Mouse (Mus musculus) liver, embryonic 14.5 days (tissue): ENCODE measurements around the gene Olfr99. TPM values are rescaled to one million over a fixed set of nuclear protein-coding genes. Genes with fewer than 3 reads are reported as not detected.
"Not testable (repeated sequence)": the region's sequence is repeated elsewhere in the genome, so short reads cannot be mapped to it uniquely, and the experiment has no call there.

Source experiments
- ATAC-seq: fragments of 200-750 bp; cut with Nextera tagmentation; 2 replicates; pipeline ENCODE4 v1.8.0; 2017; ENCODE audit warnings: moderate number of reproducible peaks, mild to moderate bottlenecking, moderate library complexity; ENCODE audit not compliant: insufficient read depth
- DNase-seq, 3 experiments: peaks; one replicate each; pipeline ENCODE4 v3.0.0-alpha.2; 2012 to 2013; ENCODE audit warnings: low read depth in 3 of 3, low spot score in 3 of 3
- H3K27ac ChIP-seq: fragments of 300-500 bp; sonication (generic); 2 replicates; pipeline ENCODE4 v1.5.1; 2014; ENCODE audit warnings: moderate library complexity, mild to moderate bottlenecking, control low read depth, inconsistent platforms
- H3K27me3 ChIP-seq: fragments of 300-500 bp; sonication (generic); 2 replicates; pipeline ENCODE4 v1.6.1; 2014; ENCODE audit warnings: mild to moderate bottlenecking, low read length, moderate library complexity; ENCODE audit not compliant: control insufficient read depth, insufficient read depth
- H3K36me3 ChIP-seq: fragments of 300-500 bp; sonication (generic); replicated peaks from 2 replicates; pipeline ENCODE4 v1.6.1; 2014; ENCODE audit warnings: low read depth; ENCODE audit not compliant: control insufficient read depth, insufficient read depth
- H3K4me1 ChIP-seq, 2 experiments: fragments of 200-500 bp in 1 of 2; fragments of 300-500 bp in 1 of 2; sonication (generic) in 1 of 2; replicated peaks; 2 replicates each; pipeline ENCODE4 v1.6.1; 2012 to 2014; ENCODE audit warnings: antibody characterized with exemption in 1 of 2, inconsistent platforms in 1 of 2, low read length in 1 of 2; ENCODE audit not compliant: control insufficient read depth in 2 of 2, insufficient read depth in 2 of 2
- H3K4me2 ChIP-seq: fragments of 300-500 bp; sonication (generic); 2 replicates; pipeline ENCODE4 v1.6.1; 2014; ENCODE audit warnings: low read depth, mild to moderate bottlenecking, control low read depth, moderate library complexity
- H3K4me3 ChIP-seq, 2 experiments: fragments of 200-500 bp in 1 of 2; fragments of 300-500 bp in 1 of 2; sonication (generic) in 1 of 2; 2 replicates each; pipeline ENCODE4 v1.5.1; 2012 to 2014; ENCODE audit warnings: low read depth in 2 of 2, low read length in 2 of 2, mild to moderate bottlenecking in 2 of 2, control low read depth in 1 of 2, inconsistent platforms in 1 of 2, moderate library complexity in 1 of 2; ENCODE audit not compliant: insufficient read depth in 1 of 2
- H3K9ac ChIP-seq: fragments of 300-500 bp; sonication (generic); replicated peaks from 2 replicates; pipeline ENCODE4 v1.6.1; 2014; ENCODE audit warnings: mild to moderate bottlenecking, control low read depth, moderate library complexity
- H3K9me3 ChIP-seq: fragments of 300-500 bp; sonication (generic); 2 replicates; pipeline ENCODE4 v1.6.1; 2016; ENCODE audit warnings: low read length, mixed read lengths; ENCODE audit not compliant: control insufficient read depth
- CTCF ChIP-seq: IDR thresholded peaks from 2 replicates; pipeline ENCODE4 v1.5.1; 2016; ENCODE audit warnings: antibody characterized with exemption, low read depth, control low read depth
- EP300 ChIP-seq: IDR thresholded peaks from 2 replicates; pipeline ENCODE4 v1.6.1; 2016; ENCODE audit warnings: antibody characterized with exemption, low read depth
- WGBS: fragments of 180-500 bp; shearing (Covaris S2); extraction: QIAGEN DNeasy Blood & Tissue Kit; methylation state at CpG from one replicate; pipeline ENCODE4 v1.1.7; 2014; ENCODE audit not compliant: insufficient replicate concordance; 5-methylcytosine and 5-hydroxymethylcytosine counted together
- polyA plus RNA-seq, 2 experiments: library from polyadenylated mRNA; depleted of rRNA in 1 of 2; stranded (reverse) in 1 of 2; unstranded in 1 of 2; fragments of >200 nt; fragmentation: Nextera tagmentation in 1 of 2; extraction: Ambion mirVana in 1 of 2; gene quantifications; 2 replicates each; pipeline versions ENCODE4 v1.2.1 to v1.2.3; 2012 to 2014

Olfr99 gene
- polyA plus RNA-seq, 2 experiments: not detected

GRCm38 (mm10) chr17:37263626-37264025 lies 19.6 kb downstream of the Olfr99 start, which contains the start of gene Olfr98:
Gene Olfr98 (minus strand): TSS chr17:37263749.
- no peak for ATAC-seq
- TF ChIP-seq CTCF (no peak), EP300 (no peak)
- WGBS: 56% methylated on average over 1 of the region's 1 CpGs

GRCm38 (mm10) chr17:37250544-37250943 lies 32.7 kb downstream of the Olfr99 start:
- Histone ChIP-seq H3K27me3 (no peaks in the 10 kb centered on the region), H3K4me3 (no peak overlapping the region), H3K9ac (no peak overlapping the region), H3K36me3 (no peaks in the 10 kb centered on the region), H3K4me1 (no peaks in the 10 kb centered on the region), H3K4me2 (no peak overlapping the region), H3K27ac (no peak overlapping the region), H3K9me3 (no peaks in the 10 kb centered on the region)
- 10% methylated on average over 1 of the region's 1 CpGs for WGBS
- TF ChIP-seq CTCF (peak; percentile 56), EP300 (no peak)
- no peak for DNase-seq
- ATAC-seq: no peak

More at GRCm38 (mm10) chr17:37263626-37264025, 19.6 kb downstream of the Olfr99 start, which contains the start of gene Olfr98:
- DNase-seq: no peak
- H3K27ac ChIP-seq: no peak within 1 kb of the TSS
- H3K4me3 ChIP-seq: no peak within 1 kb of the TSS
- H3K4me1 ChIP-seq: no peaks in the 10 kb centered on the region
- H3K27me3 ChIP-seq: no peaks in the 10 kb centered on the region
- H3K9ac ChIP-seq: no peak within 1 kb of the TSS
- H3K36me3 ChIP-seq: no peaks in the 10 kb centered on the region
- H3K4me2 ChIP-seq: no peak within 1 kb of the TSS
- no peaks in the 10 kb centered on the region for H3K9me3 ChIP-seq

GRCm38 (mm10) chr17:37249460-37249859 lies 33.8 kb downstream of the Olfr99 start:
- no peaks in the 10 kb centered on the region for H3K9me3 ChIP-seq
- no peak overlapping the region for H3K4me3 ChIP-seq
- no peaks in the 10 kb centered on the region for H3K4me1 ChIP-seq
- H3K36me3 ChIP-seq: no peaks in the 10 kb centered on the region
- no peak for DNase-seq
- H3K4me2 ChIP-seq: no peak overlapping the region
- no peak overlapping the region for H3K9ac ChIP-seq
- H3K27me3 ChIP-seq: no peaks in the 10 kb centered on the region
- TF ChIP-seq EP300 (no peak), CTCF (no peak)
- no peak for ATAC-seq
- no peak overlapping the region for H3K27ac ChIP-seq

- DNase-seq (no peak), ATAC-seq (no peak)
- TF ChIP-seq CTCF: no peak
- no peak for TF ChIP-seq EP300
Observed at GRCm38 (mm10) chr17:37246715-37247114, 36.5 kb downstream of the Olfr99 start.

DNA sequence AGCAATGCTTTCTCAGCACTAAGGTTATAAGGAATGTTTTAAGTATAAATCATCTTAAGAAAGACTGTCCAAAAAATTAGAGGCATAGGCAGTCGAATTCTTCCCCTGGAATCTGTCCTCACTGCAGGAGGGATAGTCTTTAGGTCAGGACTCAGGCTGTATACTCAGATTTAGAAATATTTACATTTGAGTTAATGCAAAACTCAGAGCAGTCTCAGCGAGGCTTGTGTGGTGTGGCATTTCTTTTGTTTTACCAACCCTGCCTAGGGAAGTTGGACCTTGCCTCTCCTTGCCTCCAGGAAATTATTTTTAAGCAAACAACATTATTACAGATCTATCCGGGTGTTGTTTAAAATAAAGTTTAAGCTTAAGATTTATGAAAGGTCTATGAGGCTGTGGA lies 41.1 kb downstream of the Olfr99 start:
- no peak overlapping the region for H3K4me3 ChIP-seq
- H3K27me3 ChIP-seq: no peaks in the 10 kb centered on the region
- no peaks in the 10 kb centered on the region for H3K4me1 ChIP-seq
- 27% methylated on average over 3 of the region's 3 CpGs for WGBS
- TF ChIP-seq EP300 (no peak), CTCF (no peak)
- DNase-seq (no peak), ATAC-seq (no peak)
- no peak overlapping the region for H3K4me2 ChIP-seq
- H3K27ac ChIP-seq: no peak overlapping the region
- no peaks in the 10 kb centered on the region for H3K9me3 ChIP-seq
- H3K36me3 ChIP-seq: no peaks in the 10 kb centered on the region
- H3K9ac ChIP-seq: no peak overlapping the region

More at GRCm38 (mm10) chr17:37246715-37247114, 36.5 kb downstream of the Olfr99 start:
- Histone ChIP-seq H3K27me3 (no peaks in the 10 kb centered on the region), H3K9me3 (no peaks in the 10 kb centered on the region), H3K4me1 (no peaks in the 10 kb centered on the region), H3K4me2 (no peak overlapping the region), H3K36me3 (no peaks in the 10 kb centered on the region), H3K4me3 (no peak overlapping the region), H3K27ac (no peak overlapping the region), H3K9ac (no peak overlapping the region)
- 18% methylated on average over 5 of the region's 5 CpGs for WGBS

- H3K27me3 ChIP-seq, H3K36me3 ChIP-seq, H3K27ac ChIP-seq, ATAC-seq, H3K4me1 ChIP-seq, H3K4me3 ChIP-seq, DNase-seq, H3K4me2 ChIP-seq, H3K9ac ChIP-seq, H3K9me3 ChIP-seq: not testable (repeated sequence)
- WGBS: 70% methylated on average over 2 of the region's 2 CpGs
Observed at GRCm38 (mm10) chr17:37237230-37237629, 46.0 kb downstream of the Olfr99 start, which contains the start of gene Olfr97. Gene Olfr97 (minus strand): TSS chr17:37237330.

Other genes starting within 250 kb of the Olfr99 start
- gene Gabbr1, start 237.5 kb downstream of the Olfr99 start, polyA plus RNA-seq (2012; rRNA removed): 2.2 and 2.7 TPM in 2 replicates
- 0.24 and 0.30 TPM in 2 replicates for gene Gabbr1, start 237.5 kb downstream of the Olfr99 start, polyA plus RNA-seq (2014; fragmentation: Nextera tagmentation; extraction: Ambion mirVana)
- gene Olfr90, start 195.0 kb downstream of the Olfr99 start, polyA plus RNA-seq (2012; rRNA removed): not detected in 2 replicates
- gene Olfr90, start 195.0 kb downstream of the Olfr99 start, polyA plus RNA-seq (2014; fragmentation: Nextera tagmentation; extraction: Ambion mirVana): not detected in 2 replicates
- gene Olfr91, start 185.2 kb downstream of the Olfr99 start, polyA plus RNA-seq (2012; rRNA removed): not detected in 2 replicates
- not detected in 2 replicates for gene Olfr91, start 185.2 kb downstream of the Olfr99 start, polyA plus RNA-seq (2014; fragmentation: Nextera tagmentation; extraction: Ambion mirVana)
- not detected in 2 replicates for gene Olfr92, start 163.4 kb downstream of the Olfr99 start, polyA plus RNA-seq (2012; rRNA removed)
- gene Olfr92, start 163.4 kb downstream of the Olfr99 start, polyA plus RNA-seq (2014; fragmentation: Nextera tagmentation; extraction: Ambion mirVana): not detected in 2 replicates
- gene Olfr93, start 122.0 kb downstream of the Olfr99 start, polyA plus RNA-seq (2012; rRNA removed): not detected in 2 replicates
- not detected in 2 replicates for gene Olfr93, start 122.0 kb downstream of the Olfr99 start, polyA plus RNA-seq (2014; fragmentation: Nextera tagmentation; extraction: Ambion mirVana)
- not detected in 2 replicates for gene Ubd, start 89.6 kb downstream of the Olfr99 start, polyA plus RNA-seq (2012; rRNA removed)
- not detected in 2 replicates for gene Ubd, start 89.6 kb downstream of the Olfr99 start, polyA plus RNA-seq (2014; fragmentation: Nextera tagmentation; extraction: Ambion mirVana)
- gene Olfr94, start 82.5 kb downstream of the Olfr99 start, polyA plus RNA-seq (2012; rRNA removed): not detected in 2 replicates
- gene Olfr94, start 82.5 kb downstream of the Olfr99 start, polyA plus RNA-seq (2014; fragmentation: Nextera tagmentation; extraction: Ambion mirVana): not detected in 2 replicates
- not detected in 2 replicates for gene Olfr95, start 70.3 kb downstream of the Olfr99 start, polyA plus RNA-seq (2012; rRNA removed)
- not detected in 2 replicates for gene Olfr95, start 70.3 kb downstream of the Olfr99 start, polyA plus RNA-seq (2014; fragmentation: Nextera tagmentation; extraction: Ambion mirVana)
- gene Olfr96, start 63.3 kb downstream of the Olfr99 start, polyA plus RNA-seq (2012; rRNA removed): not detected in 2 replicates
- not detected in 2 replicates for gene Olfr96, start 63.3 kb downstream of the Olfr99 start, polyA plus RNA-seq (2014; fragmentation: Nextera tagmentation; extraction: Ambion mirVana)
- gene Olfr97, start 46.1 kb downstream of the Olfr99 start, polyA plus RNA-seq (2012; rRNA removed): not detected in 2 replicates
- gene Olfr97, start 46.1 kb downstream of the Olfr99 start, polyA plus RNA-seq (2014; fragmentation: Nextera tagmentation; extraction: Ambion mirVana): not detected in 2 replicates
- not detected in 2 replicates for gene Olfr98, start 19.7 kb downstream of the Olfr99 start, polyA plus RNA-seq (2012; rRNA removed)
- gene Olfr98, start 19.7 kb downstream of the Olfr99 start, polyA plus RNA-seq (2014; fragmentation: Nextera tagmentation; extraction: Ambion mirVana): not detected in 2 replicates
- gene H2-M3, start 13.2 kb downstream of the Olfr99 start, polyA plus RNA-seq (2012; rRNA removed): 0.67 and 0.76 TPM in 2 replicates
- 1.3 and 1.5 TPM in 2 replicates for gene H2-M3, start 13.2 kb downstream of the Olfr99 start, polyA plus RNA-seq (2014; fragmentation: Nextera tagmentation; extraction: Ambion mirVana)
- not detected in 2 replicates for gene Olfr101, start 20.9 kb upstream of the Olfr99 start, polyA plus RNA-seq (2012; rRNA removed)
- gene Olfr101, start 20.9 kb upstream of the Olfr99 start, polyA plus RNA-seq (2014; fragmentation: Nextera tagmentation; extraction: Ambion mirVana): not detected in 2 replicates
- not detected in 2 replicates for gene Olfr102, start 33.6 kb upstream of the Olfr99 start, polyA plus RNA-seq (2012; rRNA removed)
- gene Olfr102, start 33.6 kb upstream of the Olfr99 start, polyA plus RNA-seq (2014; fragmentation: Nextera tagmentation; extraction: Ambion mirVana): not detected in 2 replicates
- gene Olfr103, start 56.2 kb upstream of the Olfr99 start, polyA plus RNA-seq (2012; rRNA removed): not detected in 2 replicates
- not detected in 2 replicates for gene Olfr103, start 56.2 kb upstream of the Olfr99 start, polyA plus RNA-seq (2014; fragmentation: Nextera tagmentation; extraction: Ambion mirVana)
- gene Olfr104-ps, start 76.1 kb upstream of the Olfr99 start, polyA plus RNA-seq (2012; rRNA removed): not detected in 2 replicates
- not detected in 2 replicates for gene Olfr104-ps, start 76.1 kb upstream of the Olfr99 start, polyA plus RNA-seq (2014; fragmentation: Nextera tagmentation; extraction: Ambion mirVana)
- not detected in 2 replicates for gene Olfr105-ps, start 95.6 kb upstream of the Olfr99 start, polyA plus RNA-seq (2012; rRNA removed)
- gene Olfr105-ps, start 95.6 kb upstream of the Olfr99 start, polyA plus RNA-seq (2014; fragmentation: Nextera tagmentation; extraction: Ambion mirVana): not detected in 2 replicates
- gene Olfr106-ps, start 106.9 kb upstream of the Olfr99 start, polyA plus RNA-seq (2012; rRNA removed): not detected in 2 replicates
- not detected in 2 replicates for gene Olfr106-ps, start 106.9 kb upstream of the Olfr99 start, polyA plus RNA-seq (2014; fragmentation: Nextera tagmentation; extraction: Ambion mirVana)
- gene Olfr107, start 115.8 kb upstream of the Olfr99 start, polyA plus RNA-seq (2012; rRNA removed): not detected in 2 replicates
- gene Olfr107, start 115.8 kb upstream of the Olfr99 start, polyA plus RNA-seq (2014; fragmentation: Nextera tagmentation; extraction: Ambion mirVana): not detected in 2 replicates
- gene Olfr108, start 162.0 kb upstream of the Olfr99 start, polyA plus RNA-seq (2012; rRNA removed): not detected in 2 replicates
- gene Olfr108, start 162.0 kb upstream of the Olfr99 start, polyA plus RNA-seq (2014; fragmentation: Nextera tagmentation; extraction: Ambion mirVana): not detected in 2 replicates
- not detected in 2 replicates for gene Olfr109, start 175.5 kb upstream of the Olfr99 start, polyA plus RNA-seq (2012; rRNA removed)
- not detected in 2 replicates for gene Olfr109, start 175.5 kb upstream of the Olfr99 start, polyA plus RNA-seq (2014; fragmentation: Nextera tagmentation; extraction: Ambion mirVana)
- gene H2-M2, start 200.1 kb upstream of the Olfr99 start, polyA plus RNA-seq (2012; rRNA removed): not detected in 2 replicates
- gene H2-M2, start 200.1 kb upstream of the Olfr99 start, polyA plus RNA-seq (2014; fragmentation: Nextera tagmentation; extraction: Ambion mirVana): not detected in 2 replicates
- gene Olfr110, start 209.0 kb upstream of the Olfr99 start, polyA plus RNA-seq (2012; rRNA removed): 0.02 TPM in 1 of 2 replicates, not detected in the other
- not detected in 2 replicates for gene Olfr110, start 209.0 kb upstream of the Olfr99 start, polyA plus RNA-seq (2014; fragmentation: Nextera tagmentation; extraction: Ambion mirVana)
- 0.03 and 0.04 TPM in 2 replicates for gene Olfr111, start 224.6 kb upstream of the Olfr99 start, polyA plus RNA-seq (2012; rRNA removed)
- 0.13 TPM in 1 of 2 replicates, not detected in the other for gene Olfr111, start 224.6 kb upstream of the Olfr99 start, polyA plus RNA-seq (2014; fragmentation: Nextera tagmentation; extraction: Ambion mirVana)